Mouse (Mus musculus): ENCODE results near the gene Atg101. TPM values are rescaled to one million over a fixed set of nuclear protein-coding genes. Genes with fewer than 3 reads are reported as not detected.

Gene Atg101
- polyA plus RNA-seq, 1 experiment: 37.6 TPM

GRCm38 (mm10) chr15:101333648-101334047 lies 49.6 kb downstream of the Atg101 start:
- TF ChIP-seq POLR2A (IDR thresholded peaks at IDR 0.05; ENCODE audit: insufficient read depth, low read length) (no peak), CTCF (IDR thresholded peaks at IDR 0.05; ENCODE audit: low read depth, low read length) (no peak), EP300 (IDR thresholded peaks at IDR 0.05; ENCODE audit: insufficient read depth, low read depth, low read length) (no peak)
- no peaks in the 10 kb centered on the region for H3K36me3 ChIP-seq (ENCODE audit: control insufficient read depth, insufficient read depth, low read length, poor library complexity, severe bottlenecking)
- H3K27me3 ChIP-seq (ENCODE audit: control insufficient read depth, insufficient read depth, low read length, poor library complexity, severe bottlenecking): no peaks in the 10 kb centered on the region
- no peaks in the 10 kb centered on the region for H3K4me1 ChIP-seq (ENCODE audit: control insufficient read depth, insufficient read depth, low read length)
- no peaks in the 10 kb centered on the region for H3K9me3 ChIP-seq (replicated peaks; ENCODE audit: control insufficient read depth, insufficient read depth, low read length, poor library complexity, severe bottlenecking)
- no peak overlapping the region for H3K4me3 ChIP-seq (ENCODE audit: low read depth, low read length)
- H3K27ac ChIP-seq (ENCODE audit: insufficient read depth, low read length): no peak overlapping the region
- no peak overlapping the region for H3K9ac ChIP-seq (ENCODE audit: low read depth, poor library complexity, severe bottlenecking)

DNA sequence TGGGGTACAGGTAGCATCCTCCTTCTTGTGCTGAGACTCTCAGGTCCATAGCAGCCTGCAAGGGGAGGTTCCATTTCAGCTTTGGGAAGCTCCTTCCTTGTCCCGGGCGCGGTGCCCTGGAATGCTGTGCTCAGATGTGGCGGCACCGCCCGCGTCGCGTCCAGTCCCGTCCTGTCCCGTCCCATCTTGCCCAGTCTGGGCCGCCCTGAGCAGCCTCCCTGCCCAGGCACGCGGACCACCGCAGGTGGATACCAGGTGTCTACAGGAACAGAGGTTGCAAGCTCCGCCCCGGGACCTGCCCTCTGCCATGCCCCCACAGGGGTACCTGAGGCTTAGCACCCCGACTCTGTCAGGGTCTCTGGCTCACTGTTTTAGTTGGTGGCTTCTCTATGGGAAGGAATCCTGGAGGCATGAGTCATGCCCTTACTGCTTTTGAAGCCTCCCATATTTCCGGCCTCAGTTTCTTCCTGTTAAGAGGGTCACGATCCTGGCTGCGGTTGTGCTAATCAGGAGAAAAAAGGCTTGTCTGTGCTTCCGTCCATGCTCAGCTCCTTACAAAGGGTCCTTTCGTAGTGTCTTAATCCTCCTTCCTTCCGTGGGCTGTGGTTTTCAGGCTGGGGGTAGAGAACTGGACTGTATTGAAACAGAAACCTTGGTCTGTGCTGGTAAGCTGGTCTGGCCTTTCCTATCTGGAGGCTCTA lies 52.6 kb downstream of the Atg101 start:
- Histone ChIP-seq H3K27ac (ENCODE audit: insufficient read depth, low read length) (no peak overlapping the region), H3K27me3 (ENCODE audit: control insufficient read depth, insufficient read depth, low read length, poor library complexity, severe bottlenecking) (no peaks in the 10 kb centered on the region), H3K36me3 (ENCODE audit: control insufficient read depth, insufficient read depth, low read length, poor library complexity, severe bottlenecking) (no peaks in the 10 kb centered on the region), H3K4me1 (ENCODE audit: control insufficient read depth, insufficient read depth, low read length) (no peaks in the 10 kb centered on the region), H3K9me3 (replicated peaks; ENCODE audit: control insufficient read depth, insufficient read depth, low read length, poor library complexity, severe bottlenecking) (no peaks in the 10 kb centered on the region), H3K9ac (ENCODE audit: low read depth, poor library complexity, severe bottlenecking) (no peak overlapping the region), H3K4me3 (ENCODE audit: low read depth, low read length) (no peak overlapping the region)
- TF ChIP-seq EP300 (IDR thresholded peaks at IDR 0.05; ENCODE audit: insufficient read depth, low read depth, low read length): no peak
- TF ChIP-seq POLR2A (IDR thresholded peaks at IDR 0.05; ENCODE audit: insufficient read depth, low read length): no peak
- no peak for TF ChIP-seq CTCF (IDR thresholded peaks at IDR 0.05; ENCODE audit: low read depth, low read length)

DNA sequence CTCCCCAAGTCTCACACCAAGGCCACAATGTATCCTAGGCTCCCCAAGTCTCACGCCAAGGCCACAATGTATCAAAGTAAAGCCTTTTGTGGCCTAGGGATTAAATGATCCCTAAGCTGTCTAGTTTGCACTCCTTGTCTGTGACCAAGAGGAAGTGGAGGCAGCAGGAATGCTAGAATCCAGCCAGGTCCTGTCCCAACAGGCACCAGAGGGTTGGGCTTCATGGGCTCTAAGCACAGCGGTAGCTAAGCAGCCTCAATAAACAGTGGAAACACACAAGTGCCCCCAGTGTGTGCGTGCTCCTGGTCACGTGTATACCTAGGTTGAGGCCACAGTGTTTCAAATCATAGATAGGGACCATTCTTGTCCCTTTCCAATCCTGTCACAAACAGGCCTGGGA lies 54.3 kb downstream of the Atg101 start:
- Histone ChIP-seq H3K9ac (ENCODE audit: low read depth, poor library complexity, severe bottlenecking) (no peak overlapping the region), H3K27me3 (ENCODE audit: control insufficient read depth, insufficient read depth, low read length, poor library complexity, severe bottlenecking) (no peaks in the 10 kb centered on the region), H3K4me3 (ENCODE audit: low read depth, low read length) (no peak overlapping the region), H3K9me3 (replicated peaks; ENCODE audit: control insufficient read depth, insufficient read depth, low read length, poor library complexity, severe bottlenecking) (no peaks in the 10 kb centered on the region), H3K27ac (ENCODE audit: insufficient read depth, low read length) (no peak overlapping the region), H3K4me1 (ENCODE audit: control insufficient read depth, insufficient read depth, low read length) (no peaks in the 10 kb centered on the region), H3K36me3 (ENCODE audit: control insufficient read depth, insufficient read depth, low read length, poor library complexity, severe bottlenecking) (no peaks in the 10 kb centered on the region)
- no peak for TF ChIP-seq POLR2A (IDR thresholded peaks at IDR 0.05; ENCODE audit: insufficient read depth, low read length)
- no peak for TF ChIP-seq EP300 (IDR thresholded peaks at IDR 0.05; ENCODE audit: insufficient read depth, low read depth, low read length)
- no peak for TF ChIP-seq CTCF (IDR thresholded peaks at IDR 0.05; ENCODE audit: low read depth, low read length)

DNA sequence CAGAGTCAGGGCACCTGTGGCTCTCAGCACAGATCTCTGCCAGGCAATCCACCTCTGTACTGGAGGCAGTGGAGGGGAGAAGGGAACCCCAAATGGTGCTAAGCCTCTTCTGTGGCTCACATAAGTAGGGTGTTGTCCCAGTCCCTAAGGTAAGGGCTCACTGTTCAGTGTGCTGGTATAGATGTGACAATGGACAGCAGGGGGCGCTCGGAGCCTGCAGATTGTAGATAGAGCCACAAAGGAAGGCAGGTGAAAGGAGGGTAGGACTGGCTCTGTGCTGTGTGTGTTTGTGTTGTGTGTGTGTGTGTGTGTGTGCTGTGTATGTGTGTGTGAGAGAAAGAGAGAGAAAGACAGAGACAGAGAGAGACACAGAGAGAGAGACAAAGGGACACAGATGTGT lies 55.5 kb downstream of the Atg101 start:
- no peak overlapping the region for H3K9ac ChIP-seq (ENCODE audit: low read depth, poor library complexity, severe bottlenecking)
- H3K4me1 ChIP-seq (ENCODE audit: control insufficient read depth, insufficient read depth, low read length): no peaks in the 10 kb centered on the region
- H3K27me3 ChIP-seq (ENCODE audit: control insufficient read depth, insufficient read depth, low read length, poor library complexity, severe bottlenecking): no peaks in the 10 kb centered on the region
- no peaks in the 10 kb centered on the region for H3K36me3 ChIP-seq (ENCODE audit: control insufficient read depth, insufficient read depth, low read length, poor library complexity, severe bottlenecking)
- TF ChIP-seq POLR2A (IDR thresholded peaks at IDR 0.05; ENCODE audit: insufficient read depth, low read length) (no peak), CTCF (IDR thresholded peaks at IDR 0.05; ENCODE audit: low read depth, low read length) (peak; percentile 92)
- H3K9me3 ChIP-seq (replicated peaks; ENCODE audit: control insufficient read depth, insufficient read depth, low read length, poor library complexity, severe bottlenecking): no peaks in the 10 kb centered on the region
- H3K4me3 ChIP-seq (ENCODE audit: low read depth, low read length): no peak overlapping the region
- no peak overlapping the region for H3K27ac ChIP-seq (ENCODE audit: insufficient read depth, low read length)

Other genes starting within 250 kb of the Atg101 start
- not detected in 2 replicates for gene Gm47841, start 236.9 kb upstream of the Atg101 start, polyA plus RNA-seq (2011; ENCODE audit: insufficient read depth, insufficient read length, low read depth, missing spikeins)
- gene Fignl2, start 205.7 kb upstream of the Atg101 start, polyA plus RNA-seq (2011; ENCODE audit: insufficient read depth, insufficient read length, low read depth, missing spikeins): 25.6 and 27.4 TPM in 2 replicates
- gene Ankrd33, start 168.5 kb upstream of the Atg101 start, polyA plus RNA-seq (2011; ENCODE audit: insufficient read depth, insufficient read length, low read depth, missing spikeins): not detected in 2 replicates
- gene Acvrl1, start 155.8 kb upstream of the Atg101 start, polyA plus RNA-seq (2011; ENCODE audit: insufficient read depth, insufficient read length, low read depth, missing spikeins): 2.7 and 2.9 TPM in 2 replicates
- 27.7 and 27.8 TPM in 2 replicates for gene Acvr1b, start 110.2 kb upstream of the Atg101 start, polyA plus RNA-seq (2011; ENCODE audit: insufficient read depth, insufficient read length, low read depth, missing spikeins)
- gene Grasp, start 60.1 kb upstream of the Atg101 start, polyA plus RNA-seq (2011; ENCODE audit: insufficient read depth, insufficient read length, low read depth, missing spikeins): 8.6 and 9.6 TPM in 2 replicates
- gene Nr4a1, start 30.0 kb upstream of the Atg101 start, polyA plus RNA-seq (2011; ENCODE audit: insufficient read depth, insufficient read length, low read depth, missing spikeins): 29.4 and 31.9 TPM in 2 replicates
- not detected in 2 replicates for gene 6030408B16Rik, start 8.9 kb downstream of the Atg101 start, polyA plus RNA-seq (2011; ENCODE audit: insufficient read depth, insufficient read length, low read depth, missing spikeins)
- 1.1 and 1.6 TPM in 2 replicates for gene Krt80, start 85.9 kb downstream of the Atg101 start, polyA plus RNA-seq (2011; ENCODE audit: insufficient read depth, insufficient read length, low read depth, missing spikeins)
- 30.7 and 36.4 TPM in 2 replicates for gene Krt7, start 126.8 kb downstream of the Atg101 start, polyA plus RNA-seq (2011; ENCODE audit: insufficient read depth, insufficient read length, low read depth, missing spikeins)
- not detected in 2 replicates for gene Krt87, start 154.5 kb downstream of the Atg101 start, polyA plus RNA-seq (2011; ENCODE audit: insufficient read depth, insufficient read length, low read depth, missing spikeins)
- gene Krt88, start 163.5 kb downstream of the Atg101 start, polyA plus RNA-seq (2011; ENCODE audit: insufficient read depth, insufficient read length, low read depth, missing spikeins): not detected in 2 replicates
- not detected in 2 replicates for gene Krt81, start 179.5 kb downstream of the Atg101 start, polyA plus RNA-seq (2011; ENCODE audit: insufficient read depth, insufficient read length, low read depth, missing spikeins)
- not detected in 2 replicates for gene Krt86, start 189.2 kb downstream of the Atg101 start, polyA plus RNA-seq (2011; ENCODE audit: insufficient read depth, insufficient read length, low read depth, missing spikeins)
- gene Krt83, start 207.2 kb downstream of the Atg101 start, polyA plus RNA-seq (2011; ENCODE audit: insufficient read depth, insufficient read length, low read depth, missing spikeins): not detected in 2 replicates
- not detected in 2 replicates for gene Gm49425, start 233.0 kb downstream of the Atg101 start, polyA plus RNA-seq (2011; ENCODE audit: insufficient read depth, insufficient read length, low read depth, missing spikeins)
- not detected in 2 replicates for gene Krt84, start 248.5 kb downstream of the Atg101 start, polyA plus RNA-seq (2011; ENCODE audit: insufficient read depth, insufficient read length, low read depth, missing spikeins)

Measured in ES-Bruce4 (cell line).